14 mouse cellular contexts compared by ENCODE assay signal in the genomic region with DNA sequence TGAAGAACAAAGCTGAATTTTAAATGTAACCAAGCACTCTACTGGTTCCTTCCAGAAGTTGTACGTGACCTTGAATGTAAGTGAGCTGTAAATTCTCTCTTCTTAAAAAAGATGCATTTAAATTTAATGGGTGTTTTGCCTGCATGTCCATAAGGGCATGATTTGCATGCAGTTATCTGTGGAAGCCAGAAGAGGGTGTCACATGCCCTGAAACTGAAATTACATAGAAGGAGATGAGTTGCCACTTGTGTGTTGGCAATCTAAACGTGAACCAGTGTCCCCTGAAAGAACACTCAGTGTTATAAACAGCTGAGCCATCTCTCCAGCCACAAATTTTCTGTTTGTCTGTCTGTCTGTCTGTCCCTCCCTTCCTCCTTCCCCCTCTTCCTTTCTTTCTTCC. TPM values are rescaled to one million over a fixed set of nuclear protein-coding genes. Genes with fewer than 3 reads are reported as not detected.
"Had no signal": no experiment of that assay in that cellular context is flagged by ENCODE, and none has a peak within 500 bp of the region (broad histone marks: within the 10 kb centered on the region; RNA-seq: fewer than 3 reads in every experiment).

No protein-coding gene starts in this region.

- H3K9me3 ChIP-seq: limb, embryonic 15.5 days; liver, embryonic 13.5 days; midbrain, embryonic 13.5 days; neural tube, embryonic 13.5 days had no signal

- H3K4me2 ChIP-seq: limb, embryonic 15.5 days; liver, embryonic 13.5 days; midbrain, embryonic 13.5 days; neural tube, embryonic 13.5 days had no signal

- H3K4me3 ChIP-seq: limb, embryonic 15.5 days; liver, embryonic 13.5 days; midbrain, embryonic 13.5 days; neural tube, embryonic 13.5 days had no signal

- H3K36me3 ChIP-seq: limb, embryonic 15.5 days; liver, embryonic 13.5 days; midbrain, embryonic 13.5 days; neural tube, embryonic 13.5 days had no signal

- H3K9ac ChIP-seq: limb, embryonic 15.5 days; liver, embryonic 13.5 days; midbrain, embryonic 13.5 days; neural tube, embryonic 13.5 days had no signal

- H3K4me1 ChIP-seq: liver, embryonic 13.5 days had no signal

- ATAC-seq: midbrain, embryonic 13.5 days had no signal

- H3K27me3 ChIP-seq: limb, embryonic 15.5 days; liver, embryonic 13.5 days; midbrain, embryonic 13.5 days; neural tube, embryonic 13.5 days had no signal

- H3K27ac ChIP-seq: limb, embryonic 15.5 days; liver, embryonic 13.5 days; midbrain, embryonic 13.5 days; neural tube, embryonic 13.5 days had no signal

- DNase-seq: kidney, adult 11 months; kidney, adult 9 months; kidney, postnatal 10 days; layer of hippocampus, adult 9-11 months; layer of hippocampus, postnatal 36 days; liver, embryonic 13.5 days; lung, adult 18-20 months; lung, postnatal 14 days; retina, postnatal 1 day; thymus, postnatal 4 days had no signal

RNA-seq across cellular contexts. Expression of a gene that starts 47.2 kb away (rescaled TPM):
- total RNA-seq: megakaryocyte-erythroid progenitor cell, adult 5-6 weeks had no signal
